Mouse (Mus musculus): ENCODE data around the gene Lrp6.

The Lrp6 gene

GRCm38 (mm10) chr6:134436955-134437354, 129.8 kb downstream of the Lrp6 start:
- no peak for DNase-seq (ENCODE audit: low spot score in 2 of 2)

DNA sequence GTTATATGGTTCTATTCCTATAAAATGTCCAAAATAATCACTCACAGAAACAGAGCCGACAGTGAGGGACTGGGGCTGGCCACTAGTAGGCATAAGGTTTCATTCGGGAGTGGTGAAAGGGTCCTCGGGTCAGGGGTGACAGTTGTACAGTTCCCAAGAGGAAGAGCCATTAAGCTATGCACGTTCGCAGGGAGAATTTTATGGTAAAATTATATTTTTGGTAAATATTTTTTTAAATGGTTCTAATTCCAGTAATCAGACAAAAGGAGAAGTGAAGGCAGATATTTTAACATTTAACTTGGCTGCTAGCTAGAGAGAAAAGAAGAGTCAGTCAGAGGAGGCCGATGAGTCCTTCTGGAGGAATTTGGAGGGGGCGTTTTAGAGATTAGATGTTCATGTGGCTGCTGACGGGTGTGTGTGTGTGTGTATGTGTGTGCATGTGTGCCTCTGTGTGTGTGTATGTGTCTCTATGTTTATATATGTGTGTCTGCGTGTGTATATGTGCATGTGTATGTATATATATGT, 131.8 kb downstream of the Lrp6 start:
- no peak for DNase-seq (ENCODE audit: low spot score in 2 of 2)

DNA sequence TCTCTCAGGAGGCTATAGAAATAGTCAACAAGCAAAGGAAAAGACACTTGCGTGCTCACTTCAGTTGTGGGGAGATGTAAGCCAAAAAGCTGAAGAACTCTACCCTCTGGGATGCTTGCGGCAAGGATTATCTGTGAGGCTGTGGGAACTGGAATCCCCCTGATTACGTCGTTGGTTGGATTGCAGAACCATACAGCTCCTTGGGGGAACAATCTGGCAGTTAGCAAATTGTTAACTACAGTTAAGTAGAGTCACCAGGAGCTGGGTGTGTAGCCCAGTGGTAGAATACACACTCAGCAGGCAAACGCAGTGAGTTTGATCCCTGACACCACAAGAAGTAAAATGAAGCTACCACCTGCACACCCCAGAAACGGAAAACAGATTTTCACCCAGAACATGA, 132.7 kb downstream of the Lrp6 start:
- no peak for DNase-seq (ENCODE audit: low spot score in 2 of 2)

GRCm38 (mm10) chr6:134433281-134433680, 133.5 kb downstream of the Lrp6 start:
- no peak for DNase-seq (ENCODE audit: low spot score in 2 of 2)

GRCm38 (mm10) chr6:134431583-134431982, 135.2 kb downstream of the Lrp6 start:
- no peak for DNase-seq (ENCODE audit: low spot score in 2 of 2)

DNA sequence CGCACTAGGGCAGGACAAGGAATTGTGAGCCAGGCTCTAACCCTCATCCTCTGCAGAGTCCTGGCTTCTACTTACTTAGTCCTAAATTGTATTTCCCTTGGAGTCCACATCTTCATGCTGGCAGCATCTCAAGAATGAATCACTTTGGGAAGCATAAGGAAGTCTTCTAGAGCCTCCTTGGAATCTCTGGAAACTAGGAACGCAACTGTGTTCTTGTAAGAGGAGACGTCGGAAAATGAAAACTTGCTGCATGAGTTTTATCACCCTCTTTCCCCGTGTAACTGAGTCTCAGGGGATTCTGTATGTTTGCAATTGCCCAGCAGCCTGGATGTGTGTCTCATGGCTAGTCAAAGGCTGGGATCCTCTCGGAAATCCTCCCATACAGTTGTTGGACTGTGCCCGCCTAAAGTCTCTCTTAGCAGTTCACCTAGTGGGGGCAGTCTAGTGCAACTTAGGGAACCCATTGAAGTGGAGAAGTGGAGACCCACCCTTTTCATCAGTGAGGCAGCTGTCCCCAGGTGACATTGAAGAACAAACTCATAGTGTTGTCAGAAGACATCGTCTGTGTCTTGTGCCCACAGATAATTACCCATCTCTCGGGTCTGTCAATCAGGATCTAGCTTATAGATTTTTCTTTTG, 136.5 kb downstream of the Lrp6 start:
- DNase-seq (ENCODE audit: low spot score in 2 of 2) = no peak

DNA sequence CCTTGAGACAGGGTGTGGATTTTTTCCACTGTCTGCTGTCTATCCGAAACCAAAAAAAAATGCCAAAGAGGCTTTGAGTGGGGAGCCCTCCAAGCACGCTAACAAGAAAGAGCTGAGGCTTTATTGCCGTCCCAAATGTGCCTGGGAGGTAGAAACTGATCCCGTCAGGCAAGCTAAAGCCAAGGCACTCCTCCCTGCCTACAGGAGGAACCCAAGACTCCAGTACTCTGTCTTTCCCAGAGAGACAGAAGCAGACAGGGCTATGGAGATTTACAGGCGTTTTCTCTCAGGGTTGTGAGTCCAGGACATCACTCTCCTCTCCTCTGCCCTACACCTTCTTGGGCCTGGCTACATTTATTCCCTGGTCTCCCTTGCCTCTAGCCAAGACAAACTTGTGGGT, 138.3 kb downstream of the Lrp6 start:
- no peak for DNase-seq (ENCODE audit: low spot score in 2 of 2)

DNA sequence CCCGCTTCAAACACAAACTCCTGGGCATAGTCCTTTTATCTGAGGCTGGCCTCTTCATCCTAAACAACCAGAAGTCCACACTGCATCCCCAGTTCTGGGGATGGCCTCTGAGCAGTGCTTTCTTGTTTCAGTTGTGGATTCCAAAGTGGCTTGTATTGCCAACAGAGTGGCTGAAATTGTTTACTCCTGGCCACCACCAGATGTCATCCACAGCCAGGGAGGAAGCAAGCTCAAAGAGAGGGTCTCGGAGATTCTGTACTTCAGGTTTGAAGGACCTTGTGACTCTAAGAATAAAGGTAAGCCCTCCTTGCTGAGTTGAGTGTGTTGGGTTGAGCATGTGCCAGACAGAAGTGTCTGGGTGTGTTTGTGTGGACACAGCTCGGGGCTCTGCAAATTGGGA, 139.6 kb downstream of the Lrp6 start:
- DNase-seq (ENCODE audit: low spot score in 2 of 2) = no peak

- DNase-seq (ENCODE audit: low spot score in 2 of 2) = peak; percentile 53 to 61
These were observed 141.5 kb downstream of the Lrp6 start for GRCm38 (mm10) chr6:134425216-134425717.

DNA sequence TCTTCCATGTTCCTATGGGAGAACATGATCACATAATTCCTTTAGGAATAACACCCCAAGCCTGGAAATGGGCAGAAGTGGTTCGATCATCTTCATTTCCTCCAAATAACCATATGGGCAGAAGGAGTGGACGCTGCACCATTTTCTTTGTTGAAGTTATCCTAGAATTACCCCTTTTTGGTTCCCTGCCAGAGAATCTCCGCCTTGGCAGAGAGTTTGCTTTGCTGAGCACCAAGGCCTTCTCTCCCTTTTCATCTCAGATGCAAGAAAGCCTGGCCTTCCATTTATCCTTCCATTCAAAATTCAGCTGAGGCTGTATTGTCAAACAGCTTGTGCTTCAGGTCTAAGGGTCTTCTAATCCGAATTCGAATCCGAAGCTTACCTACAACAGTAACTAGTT, 144.8 kb downstream of the Lrp6 start:
- DNase-seq (ENCODE audit: low spot score in 2 of 2) = no peak

- no peak for DNase-seq (ENCODE audit: low spot score in 2 of 2)
These were observed 146.4 kb downstream of the Lrp6 start for GRCm38 (mm10) chr6:134420375-134420774.

- DNase-seq (ENCODE audit: low spot score in 2 of 2) = no peak
These were observed 148.9 kb downstream of the Lrp6 start for GRCm38 (mm10) chr6:134417886-134418285.

DNA sequence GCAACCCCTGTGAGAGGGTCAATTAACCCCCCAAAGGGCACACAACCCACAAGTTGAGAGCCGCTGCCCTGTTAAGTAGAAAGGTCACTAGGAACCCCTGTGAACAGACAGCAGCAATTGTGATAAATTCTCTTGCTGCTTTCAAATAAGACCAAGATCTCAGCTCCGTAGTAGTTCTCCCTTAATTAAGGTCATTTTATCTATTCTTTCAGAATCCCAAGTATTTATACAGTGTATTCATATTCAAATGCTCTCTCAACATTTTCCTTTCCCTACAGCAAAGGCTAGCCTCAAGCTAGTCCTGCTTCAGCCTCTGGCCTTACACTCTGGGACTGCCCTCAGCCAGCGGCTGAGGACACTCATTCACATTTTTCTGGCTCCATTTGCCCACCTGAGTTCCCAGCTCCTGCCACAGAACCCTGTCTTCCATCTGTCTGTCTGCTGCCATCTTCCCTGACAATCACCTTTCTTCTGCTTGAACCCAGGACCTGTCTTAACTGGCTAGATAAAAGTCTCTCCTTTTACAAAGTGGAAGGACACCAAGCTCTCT, 150.1 kb downstream of the Lrp6 start:
- no peak for DNase-seq (ENCODE audit: low spot score in 2 of 2)

- DNase-seq (ENCODE audit: low spot score in 2 of 2) = no peak
These were observed 152.3 kb downstream of the Lrp6 start for GRCm38 (mm10) chr6:134414532-134414883.

DNA sequence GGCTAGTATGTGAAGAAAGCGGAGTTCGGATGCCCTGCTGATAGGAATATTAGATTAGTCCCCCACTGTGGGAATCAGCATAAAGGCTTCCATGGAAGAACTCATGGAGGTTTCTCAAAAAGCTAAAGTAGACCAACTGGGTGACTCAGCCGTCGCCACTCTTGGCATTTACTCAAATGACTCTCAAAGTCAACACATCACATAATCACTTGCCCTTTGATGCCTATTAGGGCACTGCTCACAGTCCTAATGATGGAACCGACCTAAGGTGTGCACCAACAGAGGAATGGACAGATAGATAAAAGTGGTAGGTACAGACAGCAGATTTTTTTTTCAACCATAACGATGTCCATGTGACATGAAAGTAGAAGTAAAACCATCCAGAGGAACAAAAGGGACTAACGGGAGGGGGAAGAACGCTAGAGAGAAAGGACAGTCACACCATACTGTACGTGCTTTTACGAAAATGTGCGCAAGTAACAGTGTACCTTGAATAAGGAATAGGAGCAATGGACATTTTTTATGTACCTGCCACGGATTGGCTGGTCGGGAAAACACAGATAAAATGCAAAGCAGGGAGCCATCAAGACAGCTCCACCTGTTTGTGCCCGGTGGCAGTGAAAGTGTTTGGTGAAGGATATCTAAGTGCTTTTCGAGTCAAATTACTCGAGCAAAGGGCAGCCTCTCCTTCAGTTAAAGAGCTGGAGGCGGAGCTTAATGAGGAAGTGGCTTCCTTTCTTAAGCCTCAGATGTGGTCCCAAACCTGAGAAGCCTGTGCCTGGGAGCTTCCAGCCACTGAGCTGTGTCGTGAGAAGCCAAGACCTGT, 152.8 kb downstream of the Lrp6 start:
- DNase-seq (ENCODE audit: low spot score in 2 of 2) = peak in 1 of 2 experiments; percentile 33

GRCm38 (mm10) chr6:134407226-134407625, 159.5 kb downstream of the Lrp6 start:
- DNase-seq (ENCODE audit: low spot score in 2 of 2) = peak; percentile 55 to 58

DNA sequence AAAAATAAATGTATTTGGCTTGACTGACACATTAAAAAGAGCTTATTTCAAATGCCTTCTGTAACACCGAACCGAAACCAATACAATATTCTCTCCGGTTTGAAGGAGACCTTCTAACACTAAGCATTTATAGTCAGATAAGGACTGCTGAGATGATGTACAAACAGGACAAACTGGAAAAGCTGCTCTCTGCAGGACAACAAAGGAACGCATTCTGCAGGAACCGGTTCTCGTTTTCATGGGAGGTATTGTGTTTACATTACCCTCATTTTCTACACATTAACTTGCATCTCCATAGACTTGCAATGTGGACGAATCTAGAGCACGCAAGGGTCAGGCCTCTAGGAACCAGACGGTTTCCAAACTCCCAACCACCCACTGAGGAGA, 163.1 kb downstream of the Lrp6 start:
- DNase-seq (ENCODE audit: low spot score in 2 of 2) = peak in 1 of 2 experiments; percentile 40

DNA sequence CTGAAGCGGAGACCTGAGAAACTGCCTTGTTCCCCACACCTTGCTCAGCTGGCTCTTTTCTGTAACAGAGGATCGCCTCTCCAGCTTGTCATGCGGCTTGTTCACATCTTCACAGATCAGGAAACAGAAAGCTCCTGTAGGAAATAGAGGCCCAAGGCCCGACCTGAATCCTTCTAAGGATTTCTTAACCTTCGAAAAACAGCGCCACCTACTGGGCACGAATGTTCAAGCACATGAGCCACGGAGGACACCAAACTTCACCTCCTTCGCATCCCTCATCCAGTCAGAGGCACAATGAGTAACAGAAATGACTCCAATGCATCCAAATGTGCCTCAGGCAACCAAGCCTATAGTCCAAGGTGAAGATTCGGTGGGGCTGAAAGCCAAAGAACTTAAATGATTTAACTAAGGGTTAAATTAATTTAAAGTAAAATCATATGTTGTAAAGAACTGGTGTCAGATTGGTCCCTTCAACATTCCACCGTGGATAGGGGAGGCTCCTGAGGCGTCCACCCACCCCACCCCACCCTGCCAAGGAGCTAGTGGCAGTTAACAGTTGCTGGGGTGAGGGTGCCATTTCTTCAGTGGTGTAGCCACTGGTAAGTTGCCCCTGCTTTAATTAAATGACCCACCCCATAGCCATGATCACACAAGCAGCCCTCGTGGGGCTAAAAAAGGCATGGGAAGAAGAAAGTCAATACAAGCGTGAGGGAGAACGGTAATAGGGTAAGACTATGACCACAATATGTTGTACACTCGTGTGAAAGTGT, 163.7 kb downstream of the Lrp6 start:
- DNase-seq (ENCODE audit: low spot score in 2 of 2) = peak in 1 of 2 experiments; percentile 70

Measured in urinary bladder, postnatal 36 days (tissue).